Mouse (Mus musculus) CH12.LX (cell line): Measurements from ENCODE around the gene Bcas2.

Experiments used
- BHLHE40 ChIP-seq: IDR thresholded peaks from 2 replicates; pipeline ENCODE4 v1.6.1; 2011; ENCODE audit warnings: mild to moderate bottlenecking, low read depth, low read length, improper control_type of control experiment
- CTCF ChIP-seq, 2 experiments: IDR thresholded peaks in 1 of 2; conservative IDR thresholded peaks in 1 of 2; 2 replicates each; pipeline ENCODE4 v1.5.1; 2011 to 2012; ENCODE audit warnings: low read depth in 2 of 2, low read length in 2 of 2, improper control_type of control experiment in 1 of 2, inconsistent platforms in 1 of 2, mild to moderate bottlenecking in 1 of 2, moderate library complexity in 1 of 2
- ELF1 ChIP-seq: IDR thresholded peaks from 2 replicates; pipeline ENCODE4 v1.6.1; 2014; ENCODE audit warnings: low read depth, mild to moderate bottlenecking, inconsistent platforms, low read length, improper control_type of control experiment
- EP300 ChIP-seq: IDR thresholded peaks from 2 replicates; pipeline ENCODE4 v1.6.1; 2011; ENCODE audit warnings: low read length, improper control_type of control experiment
- MAFK ChIP-seq: IDR thresholded peaks from 2 replicates; pipeline ENCODE4 v1.6.1; 2011; ENCODE audit warnings: low read length, improper control_type of control experiment; ENCODE audit not compliant: insufficient replicate concordance
- MAX ChIP-seq: IDR thresholded peaks from 2 replicates; pipeline ENCODE4 v1.6.1; 2011; ENCODE audit warnings: low read length, improper control_type of control experiment
- MYC ChIP-seq: IDR thresholded peaks from 2 replicates; pipeline ENCODE4 v1.6.1; 2011; ENCODE audit warnings: low read depth, mild to moderate bottlenecking, improper control_type of control experiment, low read length
- POLR2A ChIP-seq: IDR thresholded peaks from 2 replicates; pipeline ENCODE4 v1.6.1; 2011; ENCODE audit warnings: low read depth, mild to moderate bottlenecking, improper control_type of control experiment, low read length
- POLR2AphosphoS2 ChIP-seq: IDR thresholded peaks from 2 replicates; pipeline ENCODE4 v1.6.1; 2011; ENCODE audit warnings: low read depth, low read length, improper control_type of control experiment
- UBTF ChIP-seq: IDR thresholded peaks from 2 replicates; pipeline ENCODE4 v1.6.1; 2012; ENCODE audit warnings: low read depth, mild to moderate bottlenecking, inconsistent platforms, low read length, improper control_type of control experiment, moderate library complexity
- USF1 ChIP-seq: IDR thresholded peaks from 2 replicates; pipeline ENCODE4 v1.6.1; 2014; ENCODE audit warnings: low read depth, mild to moderate bottlenecking, inconsistent platforms, low read length, improper control_type of control experiment
- ZC3H11A ChIP-seq: IDR thresholded peaks from 2 replicates; pipeline ENCODE4 v1.6.1; 2012; ENCODE audit warnings: low read depth, mild to moderate bottlenecking, inconsistent platforms, low read length, improper control_type of control experiment
- ZNF384 ChIP-seq: IDR thresholded peaks from 2 replicates; pipeline ENCODE4 v1.6.1; 2012; ENCODE audit warnings: low read depth, low read length, improper control_type of control experiment, inconsistent platforms

- no peak for TF ChIP-seq BHLHE40
- TF ChIP-seq CTCF (conservative IDR thresholded peaks at IDR 0.05 in 1 of 2, IDR thresholded peaks at IDR 0.05 in 1 of 2; ENCODE audit: low read depth in 2 of 2, low read length in 2 of 2): no peak
- TF ChIP-seq UBTF: no peak
- no peak for TF ChIP-seq ZNF384
- no peak for TF ChIP-seq ZC3H11A
- TF ChIP-seq POLR2A: no peak
- TF ChIP-seq USF1: no peak
- no peak for TF ChIP-seq MYC
- no peak for TF ChIP-seq ELF1
- no peak for TF ChIP-seq MAFK
- no peak for TF ChIP-seq EP300
- no peak for TF ChIP-seq POLR2AphosphoS2
- no peak for TF ChIP-seq MAX
Measured at GRCm38 (mm10) chr3:103214593-103215285, 43.3 kb downstream of the Bcas2 start.
